Mouse (Mus musculus): ENCODE measurements around the gene Cybrd1.

GRCm38 (mm10) chr2:71188861-71189260 is 71.1 kb downstream of the Cybrd1 start:
- TF ChIP-seq CTCF (IDR thresholded peaks at IDR 0.05; ENCODE audit: extremely low read depth, insufficient read length, insufficient replicate concordance, low read depth, low read length) (no peak), POLR2A (IDR thresholded peaks at IDR 0.05; ENCODE audit: low read depth, low read length) (no peak)

All from small intestine, adult 2 months (tissue).